Mouse (Mus musculus): ENCODE measurements around the gene Zfp787. TPM values are rescaled to one million over a fixed set of nuclear protein-coding genes. Genes with fewer than 3 reads are reported as not detected.
A peak's percentile ranks its signal among the peaks of the same experiment; 100 is the strongest.

Zfp787 gene
- total RNA-seq, 2 experiments from 2014 or later = 26.9 to 29.1 TPM

- intact Hi-C loops (cut with DNase I) = loop anchor here (5.0 kb wide), 2 partner anchors 44 to 1089 kb away; partner anchors contain the start of gene Epn1
- peak in 1 of 2 experiments; percentile 68 for DNase-seq (ENCODE audit: low spot score in 2 of 2)
Measured at GRCm38 (mm10) chr7:6170871-6171270, 15.1 kb upstream of the Zfp787 start.

DNA sequence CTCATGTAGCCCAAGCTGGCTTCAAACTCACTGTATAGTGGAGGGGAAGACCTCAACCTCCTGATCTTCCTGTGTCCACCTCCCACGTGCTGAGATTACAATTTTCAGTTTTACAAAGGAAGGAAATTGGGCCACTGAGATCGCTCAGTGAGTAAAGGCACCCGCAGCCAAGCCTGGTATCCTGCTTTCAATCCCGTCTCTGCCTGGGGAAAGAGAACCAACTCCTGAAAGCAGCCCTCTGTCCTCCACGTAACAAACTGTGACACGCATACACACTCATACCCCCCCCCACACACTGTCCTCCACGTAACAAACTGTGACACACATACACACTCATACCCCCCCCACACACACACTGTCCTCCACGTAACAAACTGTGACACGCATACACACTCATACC is 14.6 kb upstream of the Zfp787 start:
- intact Hi-C loops (cut with DNase I) = loop anchor here (5.0 kb wide), 2 partner anchors 43 to 1088 kb away; partner anchors contain the start of gene Epn1

DNA sequence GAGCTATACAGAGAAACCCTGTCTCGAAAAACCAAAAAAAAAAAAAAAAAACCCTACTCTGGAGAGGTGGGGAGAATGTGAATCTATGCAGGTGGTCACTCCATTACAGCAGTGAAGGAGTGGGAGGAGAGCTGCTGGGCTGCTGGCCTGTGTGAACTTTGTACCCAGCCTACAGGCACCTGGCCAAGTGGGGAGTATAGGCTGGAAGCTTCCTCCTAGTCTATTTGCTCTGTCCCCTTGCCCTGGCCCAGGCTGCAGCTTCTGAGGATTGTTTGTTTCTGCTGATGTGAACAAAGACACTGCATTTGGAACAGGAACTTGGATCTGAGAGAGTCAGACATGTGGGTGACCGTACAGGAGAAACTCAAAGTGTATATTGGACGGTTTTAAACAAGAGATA is 13.6 kb upstream of the Zfp787 start:
- intact Hi-C loops (cut with DNase I) = no loop called here
- peak; percentile 35 to 45 for DNase-seq (ENCODE audit: low spot score in 2 of 2)

More for the DNA sequence above, 14.6 kb upstream of the Zfp787 start:
- no peak for DNase-seq (ENCODE audit: low spot score in 2 of 2)

DNA sequence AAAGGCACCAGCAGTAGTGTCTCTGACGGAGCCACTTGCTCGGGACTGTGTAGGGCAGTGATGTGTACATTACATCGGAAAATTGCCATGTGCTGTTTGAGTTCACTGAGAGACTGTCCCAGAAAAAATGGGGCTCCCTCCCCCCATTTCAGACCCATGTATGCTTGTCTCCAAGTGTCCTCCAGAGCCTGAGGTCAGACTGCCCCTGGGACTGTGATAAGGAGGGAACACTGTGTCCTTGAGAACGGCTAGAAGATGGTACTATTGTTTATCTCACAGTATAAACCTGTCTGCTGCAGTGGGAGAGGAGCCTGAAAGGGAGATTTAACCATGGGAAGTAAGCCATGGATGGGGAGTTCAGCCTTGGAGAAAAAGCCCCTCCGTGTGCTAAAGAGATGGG is 8.9 kb upstream of the Zfp787 start:
- no peak for DNase-seq (ENCODE audit: low spot score in 2 of 2)
- intact Hi-C loops (cut with DNase I) = no loop called here

DNA sequence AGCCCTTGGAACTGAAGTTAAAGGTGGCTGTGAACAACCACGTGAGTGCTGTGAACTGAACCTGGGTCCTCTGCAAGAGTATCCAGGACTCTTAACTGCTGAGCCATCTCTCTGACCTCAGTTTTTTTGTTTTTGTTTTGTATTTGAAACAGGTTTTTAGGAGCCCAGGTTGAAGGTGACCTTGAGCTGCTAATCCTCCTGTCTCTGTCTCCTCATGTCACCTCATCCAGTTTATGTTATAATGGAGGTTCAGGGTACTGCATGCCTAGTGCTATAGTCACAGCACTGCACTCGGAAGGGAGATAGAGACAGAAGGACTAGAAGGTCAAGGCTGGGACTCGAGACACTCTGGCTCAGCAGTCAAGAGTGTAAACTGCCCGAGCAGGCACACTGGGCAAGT is 6.4 kb upstream of the Zfp787 start:
- DNase-seq (ENCODE audit: low spot score in 2 of 2) = no peak
- intact Hi-C loops (cut with DNase I) = no loop called here

GRCm38 (mm10) chr7:6161541-6161940 is 5.7 kb upstream of the Zfp787 start:
- intact Hi-C loops (cut with DNase I) = no loop called here
- no peak for DNase-seq (ENCODE audit: low spot score in 2 of 2)

DNA sequence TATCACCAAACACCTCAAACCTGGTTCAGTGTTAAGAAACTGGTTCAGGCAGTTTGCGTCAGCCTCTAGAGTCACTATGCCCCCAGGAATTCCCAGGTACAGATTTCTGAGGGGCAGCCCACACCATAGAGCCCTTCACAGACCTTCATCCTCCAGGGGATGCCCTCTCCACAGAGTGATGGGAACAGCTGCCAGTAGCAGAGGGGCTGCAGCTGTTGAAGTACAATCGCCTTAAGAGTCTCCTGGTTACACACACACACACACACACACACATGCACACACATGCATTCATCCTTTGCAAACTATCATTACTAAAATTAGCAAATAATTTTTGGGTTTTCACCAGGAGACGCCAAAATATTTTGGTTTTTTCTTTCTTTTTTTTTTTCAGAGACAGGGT is 3.8 kb upstream of the Zfp787 start:
- intact Hi-C loops (cut with DNase I) = no loop called here
- no peak for DNase-seq (ENCODE audit: low spot score in 2 of 2)

GRCm38 (mm10) chr7:6157479-6157878 is 1.7 kb upstream of the Zfp787 start:
- no peak for DNase-seq (ENCODE audit: low spot score in 2 of 2)
- intact Hi-C loops (cut with DNase I) = no loop called here

GRCm38 (mm10) chr7:6156901-6157472 is 1.2 kb upstream of the Zfp787 start:
- no peak for DNase-seq (ENCODE audit: low spot score in 2 of 2)
- intact Hi-C loops (cut with DNase I) = loop anchor here (1.0 kb wide), 1 partner anchor 15 kb away; the partner anchor contains the start of gene Zfp444

DNA sequence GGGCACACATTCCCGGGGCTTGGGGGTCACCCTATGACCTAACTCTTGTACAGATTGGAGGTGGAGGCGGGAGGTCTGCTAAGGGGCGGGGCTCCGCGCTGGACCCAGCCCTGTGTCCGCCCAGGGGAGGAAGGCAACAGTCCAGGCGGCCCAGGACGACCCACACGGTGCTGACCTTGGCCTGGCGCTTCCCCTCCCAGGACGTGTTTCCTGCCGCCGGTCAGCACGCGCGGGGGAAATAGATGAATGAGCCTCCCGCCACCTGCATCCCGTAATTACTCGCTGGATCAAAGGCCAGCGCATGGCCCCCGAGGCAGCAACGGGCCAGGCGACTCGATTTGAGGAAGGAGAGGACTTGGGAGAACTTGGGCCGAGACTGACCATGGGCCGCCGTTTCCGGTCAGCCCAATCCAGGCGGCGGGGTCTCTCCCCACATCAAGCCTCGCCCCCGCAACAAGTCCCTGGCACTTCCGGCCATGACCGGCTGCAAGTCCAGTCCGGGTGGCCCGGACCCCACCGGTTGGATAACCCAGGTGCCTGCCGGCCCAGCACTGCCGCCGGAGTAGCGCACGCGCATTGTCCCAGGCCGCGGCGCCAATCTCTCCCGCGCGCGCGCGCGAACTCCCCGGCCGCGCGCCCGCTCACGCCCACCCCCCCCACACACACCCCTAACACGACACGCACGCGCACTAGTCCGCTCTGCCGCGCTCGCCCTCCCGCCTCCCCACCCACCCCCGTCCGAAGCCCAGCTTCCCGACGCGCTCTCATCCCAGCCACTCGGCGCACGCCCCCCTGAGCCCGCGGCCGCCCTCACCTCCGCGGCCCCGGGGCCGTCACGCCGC is 545 bp downstream of the Zfp787 start:
- intact Hi-C loops (cut with DNase I) = no loop called here
- DNase-seq (ENCODE audit: low spot score in 2 of 2) = peak; percentile 74 to 83

GRCm38 (mm10) chr7:6154164-6154563 is 1.6 kb downstream of the Zfp787 start:
- DNase-seq (ENCODE audit: low spot score in 2 of 2) = no peak
- intact Hi-C loops (cut with DNase I) = no loop called here

DNA sequence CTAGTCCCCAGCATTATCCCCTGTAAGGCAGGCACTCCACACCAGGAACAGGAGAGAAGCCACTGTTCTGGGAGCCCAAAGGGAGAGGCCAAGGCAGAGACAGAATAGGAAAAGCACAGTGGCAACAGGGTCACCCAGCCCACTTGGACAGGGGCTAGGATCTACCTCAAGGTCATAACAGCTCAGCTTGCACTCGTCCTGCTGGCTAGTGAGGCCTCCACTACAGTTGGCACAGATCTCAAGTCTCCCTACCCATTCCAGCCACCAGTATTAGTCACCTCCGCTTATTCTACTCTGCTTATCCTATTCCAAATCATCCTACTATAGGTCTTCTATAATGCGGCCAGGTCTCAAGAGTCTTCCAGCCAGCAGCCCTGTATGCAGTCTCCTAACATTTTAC is 2.7 kb downstream of the Zfp787 start:
- DNase-seq (ENCODE audit: low spot score in 2 of 2) = no peak
- intact Hi-C loops (cut with DNase I) = no loop called here

GRCm38 (mm10) chr7:6152036-6152435 is 3.8 kb downstream of the Zfp787 start:
- intact Hi-C loops (cut with DNase I) = no loop called here
- DNase-seq (ENCODE audit: low spot score in 2 of 2) = no peak

- intact Hi-C loops (cut with DNase I) = no loop called here
- DNase-seq (ENCODE audit: low spot score in 2 of 2) = no peak
Measured at GRCm38 (mm10) chr7:6151266-6151665, 4.5 kb downstream of the Zfp787 start.

DNA sequence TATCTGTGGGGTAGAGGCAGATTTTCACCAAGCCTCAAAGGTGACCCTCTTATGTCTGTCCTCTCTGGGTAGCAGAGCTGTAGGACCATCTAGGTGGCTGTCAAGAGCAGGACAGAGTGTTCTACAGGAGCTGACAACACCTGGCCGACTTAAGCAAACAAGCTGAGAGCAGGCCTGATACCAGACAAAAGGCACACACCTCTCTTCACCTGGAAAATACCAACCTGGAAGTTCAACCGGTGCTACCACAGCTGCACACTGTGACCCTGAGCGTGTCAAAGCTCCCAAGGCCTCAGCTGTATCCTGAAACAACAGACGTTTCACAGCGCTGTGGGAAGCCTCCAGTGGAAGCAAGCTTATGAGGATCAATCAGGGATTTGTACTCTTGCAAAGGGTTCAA is 8.1 kb downstream of the Zfp787 start:
- intact Hi-C loops (cut with DNase I) = no loop called here
- no peak for DNase-seq (ENCODE audit: low spot score in 2 of 2)

GRCm38 (mm10) chr7:6146982-6147325 is 8.8 kb downstream of the Zfp787 start:
- intact Hi-C loops (cut with DNase I) = no loop called here
- no peak for DNase-seq (ENCODE audit: low spot score in 2 of 2)

DNA sequence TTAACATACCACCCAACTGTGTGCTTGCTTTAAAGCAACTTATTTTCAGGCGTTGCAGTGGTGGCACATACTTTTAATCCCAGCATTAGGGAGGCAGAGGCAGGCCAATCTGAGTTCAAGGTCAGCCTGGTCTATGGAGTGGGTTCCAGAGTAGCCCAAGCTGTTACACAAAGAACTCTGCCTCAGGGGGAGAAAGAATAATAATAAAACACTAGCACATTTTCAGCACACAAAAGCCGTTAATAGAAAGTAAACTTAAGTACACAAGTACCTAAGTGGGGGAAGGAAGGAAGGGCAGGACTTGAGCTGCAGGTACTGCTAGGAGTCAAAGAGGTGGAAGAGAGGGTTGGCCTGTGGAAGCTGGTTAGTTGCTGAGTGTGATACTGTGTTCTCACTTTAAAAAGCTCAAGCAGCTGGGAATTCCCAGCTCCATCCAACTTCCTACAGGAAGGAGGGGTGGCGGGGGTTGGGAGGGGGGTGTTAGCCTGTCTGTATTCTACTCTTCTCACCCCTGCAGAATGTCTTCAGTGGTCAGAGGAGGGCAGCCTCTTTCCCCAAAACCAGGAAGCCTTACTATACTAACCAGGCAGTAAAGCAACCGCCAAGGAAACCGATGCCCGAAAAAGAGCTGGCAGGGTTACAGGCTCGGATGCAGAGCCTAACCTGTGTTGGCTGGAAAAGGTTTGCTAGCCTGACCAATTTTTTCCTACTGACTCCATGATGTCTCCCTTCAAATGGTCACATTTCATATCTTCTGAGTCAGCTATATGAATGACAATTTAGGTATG is 9.4 kb downstream of the Zfp787 start:
- intact Hi-C loops (cut with DNase I) = no loop called here
- DNase-seq (ENCODE audit: low spot score in 2 of 2) = no peak

GRCm38 (mm10) chr7:6145423-6146188 is 10.2 kb downstream of the Zfp787 start:
- intact Hi-C loops (cut with DNase I) = no loop called here
- peak in 1 of 2 experiments; percentile 58 for DNase-seq (ENCODE audit: low spot score in 2 of 2)

DNA sequence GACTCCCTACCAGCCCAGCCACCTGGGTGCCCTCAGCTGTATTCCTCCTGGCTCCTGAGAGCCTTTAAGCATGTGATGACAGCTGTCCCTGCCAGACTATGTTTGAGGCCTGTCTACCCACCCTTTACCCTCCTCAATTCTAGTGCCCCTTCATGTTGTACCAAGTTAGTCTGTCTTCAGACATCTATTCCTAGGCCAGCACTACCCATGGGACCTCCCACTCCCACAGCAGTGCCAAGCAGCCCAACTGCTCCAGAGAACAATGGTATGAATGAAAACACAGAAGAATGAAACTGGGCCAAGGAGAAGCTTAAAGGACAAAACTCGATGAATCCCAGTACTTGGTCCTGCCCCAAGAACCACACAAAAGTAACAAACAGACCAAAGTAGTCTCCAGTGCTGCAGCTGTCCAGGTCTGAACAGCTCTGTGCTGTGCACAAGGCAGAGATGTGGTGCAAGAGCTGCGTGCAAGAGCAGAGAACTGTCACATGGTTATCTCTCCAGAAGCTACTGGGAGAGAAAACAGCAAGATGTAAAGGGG is 11.7 kb downstream of the Zfp787 start:
- peak in 1 of 2 experiments; percentile 56 for DNase-seq (ENCODE audit: low spot score in 2 of 2)
- intact Hi-C loops (cut with DNase I) = no loop called here

Data from left cerebral cortex, postnatal 14 days (tissue).